Mouse (Mus musculus) limb, embryonic 13.5 days (tissue): ENCODE measurements around the gene F13a1. TPM values are rescaled to one million over a fixed set of nuclear protein-coding genes. Genes with fewer than 3 reads are reported as not detected.

Source experiments
- ATAC-seq: fragments of 200-750 bp; cut with Nextera tagmentation; 2 replicates; pipeline ENCODE4 v1.8.0; 2017; ENCODE audit warnings: low read depth, moderate number of reproducible peaks, moderate TSS enrichment; ENCODE audit not compliant: low FRiP score
- H3K27ac ChIP-seq: fragments of 300-500 bp; sonication (generic); 2 replicates; pipeline ENCODE4 v1.5.1; 2015; ENCODE audit warnings: inconsistent platforms, mild to moderate bottlenecking, moderate library complexity
- H3K27me3 ChIP-seq: fragments of 300-500 bp; sonication (generic); 2 replicates; pipeline ENCODE4 v1.6.1; 2015; ENCODE audit warnings: mild to moderate bottlenecking, inconsistent platforms
- H3K36me3 ChIP-seq: fragments of 300-500 bp; sonication (generic); 2 replicates; pipeline ENCODE4 v1.6.1; 2015; ENCODE audit warnings: inconsistent platforms, mild to moderate bottlenecking, moderate library complexity
- H3K4me1 ChIP-seq: fragments of 300-500 bp; sonication (generic); 2 replicates; pipeline ENCODE4 v1.6.1; 2015; ENCODE audit warnings: inconsistent platforms
- H3K4me2 ChIP-seq: fragments of 300-500 bp; sonication (generic); replicated peaks from 2 replicates; pipeline ENCODE4 v1.6.1; 2015; ENCODE audit warnings: inconsistent platforms, mild to moderate bottlenecking, moderate library complexity
- H3K4me3 ChIP-seq: fragments of 300-500 bp; sonication (generic); 2 replicates; pipeline ENCODE4 v1.5.1; 2015; ENCODE audit warnings: moderate library complexity, mild to moderate bottlenecking, inconsistent platforms
- H3K9ac ChIP-seq: fragments of 300-500 bp; sonication (generic); 2 replicates; pipeline ENCODE4 v1.6.1; 2015; ENCODE audit warnings: mild to moderate bottlenecking, inconsistent platforms
- H3K9me3 ChIP-seq: fragments of 300-500 bp; sonication (generic); 2 replicates; pipeline ENCODE4 v1.6.1; 2016; ENCODE audit warnings: inconsistent platforms
- WGBS: fragments of 180-500 bp; shearing (Covaris S2); methylation state at CpG from one replicate; pipeline ENCODE4 v1.1.7; 2015; 5-methylcytosine and 5-hydroxymethylcytosine counted together
- polyA plus RNA-seq: library from polyadenylated mRNA; unstranded; fragments of >200 nt; fragmentation: Nextera tagmentation; extraction: Ambion mirVana; gene quantifications from 2 replicates; pipeline ENCODE4 v1.2.1, GENCODE M21; 2015

F13a1 gene
- polyA plus RNA-seq: 10.3 and 10.4 TPM in 2 replicates

- 73% methylated on average over 3 of the region's 3 CpGs for WGBS
- no peak within 1 kb of the TSS for H3K27ac ChIP-seq
- ATAC-seq: no peak
Observed at GRCm38 (mm10) chr13:37050126-37050525, at the start of gene F13a1. TSS of gene F13a1 (minus strand) at chr13:37050244.

GRCm38 (mm10) chr13:37091620-37092019 lies 41.6 kb upstream of the F13a1 start:
- Histone ChIP-seq H3K9me3 (no peaks in the 10 kb centered on the region), H3K4me3 (no peak overlapping the region), H3K27me3 (no peaks in the 10 kb centered on the region), H3K4me1 (no peaks in the 10 kb centered on the region), H3K9ac (no peak overlapping the region), H3K36me3 (no peaks in the 10 kb centered on the region), H3K4me2 (no peak overlapping the region), H3K27ac (no peak overlapping the region)
- no peak for ATAC-seq
- 91% methylated on average over 1 of the region's 1 CpGs for WGBS

More at GRCm38 (mm10) chr13:37050126-37050525, at the start of gene F13a1:
- Histone ChIP-seq H3K36me3 (no peaks in the 10 kb centered on the region), H3K4me1 (0 out of 2 replicates have a peak, but pooled peaks cover 3% of the 10 kb centered on the region), H3K27me3 (no peaks in the 10 kb centered on the region), H3K4me2 (no peak within 1 kb of the TSS), H3K4me3 (no peak within 1 kb of the TSS), H3K9me3 (no peaks in the 10 kb centered on the region), H3K9ac (no peak within 1 kb of the TSS)

GRCm38 (mm10) chr13:37089104-37089503 lies 39.1 kb upstream of the F13a1 start:
- no peak overlapping the region for H3K4me3 ChIP-seq
- no peak for ATAC-seq
- no peak overlapping the region for H3K27ac ChIP-seq
- no peaks in the 10 kb centered on the region for H3K4me1 ChIP-seq
- 73% methylated on average over 6 of the region's 6 CpGs for WGBS
- no peaks in the 10 kb centered on the region for H3K9me3 ChIP-seq
- H3K36me3 ChIP-seq: no peaks in the 10 kb centered on the region
- no peaks in the 10 kb centered on the region for H3K27me3 ChIP-seq
- H3K4me2 ChIP-seq: no peak overlapping the region
- H3K9ac ChIP-seq: no peak overlapping the region

DNA sequence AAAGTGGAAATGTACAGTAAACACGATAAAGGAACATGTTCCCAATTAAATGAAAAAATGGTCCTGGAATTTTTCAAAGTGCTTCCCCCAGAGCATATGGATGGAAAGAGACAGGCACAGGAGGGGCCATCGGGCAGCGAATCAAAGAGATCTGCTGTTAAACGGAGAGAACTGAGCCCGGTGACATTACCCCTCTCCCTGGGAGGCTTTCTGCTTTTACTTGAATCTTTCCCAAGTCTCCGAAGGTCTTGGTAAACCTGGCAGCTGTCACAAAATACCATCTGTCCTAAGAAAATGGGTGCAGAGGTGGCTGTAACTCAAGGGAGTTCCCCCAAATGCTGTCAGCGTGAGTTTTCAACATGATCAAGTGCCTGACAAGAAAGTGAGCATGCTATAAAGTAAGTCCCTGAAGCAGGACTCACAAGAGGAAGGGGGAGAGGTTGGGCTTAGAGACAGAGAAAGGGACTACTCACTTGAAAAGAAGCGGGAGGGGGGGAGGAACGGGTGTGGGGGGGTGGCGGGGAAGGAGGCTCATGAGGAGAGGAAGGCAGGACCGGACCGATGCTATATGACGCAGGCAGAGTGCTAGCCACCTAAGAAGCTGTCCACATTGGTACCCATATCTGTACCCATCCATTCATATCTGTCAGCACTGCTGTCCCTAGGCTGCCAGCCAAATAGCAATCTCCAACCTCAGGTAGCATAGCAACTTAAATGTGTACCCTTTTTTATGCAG lies 31.6 kb upstream of the F13a1 start:
- H3K4me1 ChIP-seq: peaks cover 10% of the 10 kb centered on the region
- no peak overlapping the region for H3K4me3 ChIP-seq
- WGBS: 38% methylated on average over 13 of the region's 13 CpGs
- H3K36me3 ChIP-seq: no peaks in the 10 kb centered on the region
- H3K9ac ChIP-seq: no peak overlapping the region
- H3K27ac ChIP-seq: no peak overlapping the region
- H3K4me2 ChIP-seq: peak overlapping the region; percentile 12
- no peak for ATAC-seq
- no peaks in the 10 kb centered on the region for H3K27me3 ChIP-seq
- no peaks in the 10 kb centered on the region for H3K9me3 ChIP-seq

GRCm38 (mm10) chr13:37071390-37071789 lies 21.3 kb upstream of the F13a1 start:
- no peak overlapping the region for H3K4me2 ChIP-seq
- no peaks in the 10 kb centered on the region for H3K27me3 ChIP-seq
- no peaks in the 10 kb centered on the region for H3K36me3 ChIP-seq
- H3K9me3 ChIP-seq: no peaks in the 10 kb centered on the region
- H3K9ac ChIP-seq: no peak overlapping the region
- no peak overlapping the region for H3K27ac ChIP-seq
- 73% methylated on average over 3 of the region's 3 CpGs for whole genome bisulfite sequencing
- ATAC-seq: no peak
- no peaks in the 10 kb centered on the region for H3K4me1 ChIP-seq
- H3K4me3 ChIP-seq: no peak overlapping the region

DNA sequence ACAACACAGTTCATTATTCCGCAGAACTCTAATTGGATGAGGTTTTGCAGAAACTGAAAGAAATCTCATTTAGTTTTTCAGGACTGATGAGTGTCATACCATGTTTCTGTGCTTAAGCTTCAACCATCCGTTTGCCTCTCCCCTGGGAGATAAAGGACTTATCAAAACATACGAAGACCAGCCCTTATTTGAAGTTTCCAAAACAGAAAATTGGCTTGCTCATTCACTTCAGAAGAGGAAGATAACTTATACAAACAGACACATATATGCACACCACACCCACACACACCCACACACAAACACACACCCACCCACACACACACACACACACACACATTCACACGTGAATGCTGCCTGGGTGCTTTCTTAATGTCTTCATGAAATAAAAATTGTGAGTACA lies 20.8 kb upstream of the F13a1 start:
- Histone ChIP-seq H3K4me3 (no peak overlapping the region), H3K4me2 (no peak overlapping the region), H3K36me3 (no peaks in the 10 kb centered on the region), H3K9ac (no peak overlapping the region), H3K4me1 (no peaks in the 10 kb centered on the region), H3K27ac (no peak overlapping the region), H3K27me3 (no peaks in the 10 kb centered on the region), H3K9me3 (no peaks in the 10 kb centered on the region)
- ATAC-seq: no peak
- 80% methylated on average over 4 of the region's 4 CpGs for WGBS

DNA sequence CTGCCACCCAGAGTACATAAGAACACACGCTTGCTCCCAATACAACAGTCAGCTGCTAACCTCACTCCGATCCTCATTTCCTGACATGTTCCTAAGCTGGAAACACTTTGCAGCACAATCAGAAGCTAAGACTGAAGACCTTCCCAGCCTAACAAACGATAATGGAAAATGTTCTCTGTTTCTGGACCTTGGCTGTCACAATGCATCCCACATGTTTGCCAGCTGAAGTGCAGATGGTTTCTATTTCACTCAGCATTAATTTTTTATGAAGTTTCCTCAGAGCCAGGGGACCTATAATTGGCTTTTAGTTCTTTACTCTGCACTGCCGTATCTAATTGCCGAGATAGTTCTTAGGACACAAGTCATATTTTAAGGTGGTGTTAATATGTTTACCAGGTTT lies 10.8 kb upstream of the F13a1 start:
- no peak overlapping the region for H3K9ac ChIP-seq
- peak; percentile 67; the same call in 1 of the 2 replicates for ATAC-seq
- no peaks in the 10 kb centered on the region for H3K36me3 ChIP-seq
- no peaks in the 10 kb centered on the region for H3K9me3 ChIP-seq
- H3K27me3 ChIP-seq: no peaks in the 10 kb centered on the region
- peaks cover 20% of the 10 kb centered on the region for H3K4me1 ChIP-seq
- H3K27ac ChIP-seq: no peak overlapping the region
- H3K4me3 ChIP-seq: no peak overlapping the region
- H3K4me2 ChIP-seq: no peak overlapping the region
- WGBS: 10% methylated on average over 5 of the region's 5 CpGs

DNA sequence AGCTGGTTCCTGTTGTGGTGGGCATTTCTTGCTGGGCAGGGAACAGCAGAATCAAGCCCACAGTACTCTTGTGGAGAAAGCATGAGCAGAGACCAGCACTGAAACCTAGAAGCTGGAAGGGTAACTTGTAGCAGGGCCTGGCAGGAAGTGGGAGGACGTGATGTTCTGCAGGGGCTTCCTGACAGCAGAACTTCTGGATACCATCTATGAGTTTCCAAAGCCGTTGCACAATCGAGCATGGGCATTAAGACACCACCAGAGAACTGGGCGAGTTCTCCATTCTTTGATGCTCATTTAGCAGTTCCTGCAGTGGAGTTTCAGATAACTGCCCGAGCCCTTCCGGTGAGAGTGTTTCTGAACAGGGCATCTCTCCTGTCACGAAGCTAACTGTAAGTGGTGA lies 6.6 kb upstream of the F13a1 start:
- no peak overlapping the region for H3K4me3 ChIP-seq
- peaks cover 17% of the 10 kb centered on the region for H3K4me1 ChIP-seq
- H3K9ac ChIP-seq: no peak overlapping the region
- no peaks in the 10 kb centered on the region for H3K36me3 ChIP-seq
- no peaks in the 10 kb centered on the region for H3K9me3 ChIP-seq
- no peaks in the 10 kb centered on the region for H3K27me3 ChIP-seq
- no peak for ATAC-seq
- WGBS: 86% methylated on average over 7 of the region's 7 CpGs
- no peak overlapping the region for H3K4me2 ChIP-seq
- no peak overlapping the region for H3K27ac ChIP-seq

DNA sequence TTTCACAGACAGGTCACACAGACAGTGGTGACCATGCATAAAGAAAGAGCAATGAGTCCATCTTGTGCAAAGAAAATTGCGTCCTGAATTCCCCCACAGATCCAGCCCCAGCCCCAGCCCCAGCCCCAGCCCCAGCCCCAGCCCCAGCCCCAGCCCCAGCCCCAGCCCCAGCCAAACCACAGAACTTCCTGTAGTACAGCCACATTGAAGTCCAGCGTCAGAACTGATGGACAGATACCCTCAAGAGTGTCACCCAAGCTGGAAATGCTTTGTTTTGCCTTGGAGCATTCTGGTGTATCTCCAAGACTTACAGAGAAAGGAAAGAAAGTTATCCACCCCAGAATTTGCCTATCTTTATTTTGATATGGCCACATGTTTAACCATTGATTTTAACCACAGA lies 413 bp downstream of the F13a1 start:
- Histone ChIP-seq H3K36me3 (no peaks in the 10 kb centered on the region), H3K9ac (no peak overlapping the region), H3K27ac (no peak overlapping the region), H3K4me1 (0 out of 2 replicates have a peak, but pooled peaks cover 3% of the 10 kb centered on the region), H3K27me3 (no peaks in the 10 kb centered on the region), H3K9me3 (no peaks in the 10 kb centered on the region), H3K4me2 (no peak overlapping the region), H3K4me3 (no peak overlapping the region)
- WGBS: 69% methylated on average over 2 of the region's 2 CpGs
- ATAC-seq: no peak

DNA sequence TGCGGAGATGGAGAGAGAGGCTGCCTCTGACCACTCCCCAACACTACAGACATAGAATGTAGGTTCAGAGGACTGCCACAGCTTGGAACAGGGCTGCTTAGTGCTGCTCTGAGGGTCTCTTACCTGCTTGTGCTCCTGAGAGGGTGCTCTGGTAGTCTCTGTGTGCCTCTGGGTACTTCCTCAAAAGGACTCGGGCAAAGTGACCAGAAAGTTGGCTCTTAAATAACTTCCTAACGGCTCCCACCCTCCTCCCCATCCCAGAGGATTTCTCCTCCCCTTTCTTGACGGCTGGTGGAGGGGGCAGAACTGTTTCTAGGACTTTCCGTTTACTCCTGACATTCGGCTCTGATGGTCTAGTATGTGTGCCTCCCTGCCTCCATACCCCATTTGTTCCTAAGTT lies 1.0 kb downstream of the F13a1 start:
- Histone ChIP-seq H3K9me3 (0 out of 2 replicates have a peak, but pooled peaks cover 1% of the 10 kb centered on the region), H3K36me3 (no peaks in the 10 kb centered on the region), H3K4me2 (no peak overlapping the region), H3K4me1 (0 out of 2 replicates have a peak, but pooled peaks cover 3% of the 10 kb centered on the region), H3K9ac (no peak overlapping the region), H3K27me3 (no peaks in the 10 kb centered on the region), H3K27ac (no peak overlapping the region), H3K4me3 (no peak overlapping the region)
- no peak for ATAC-seq
- 52% methylated on average over 6 of the region's 6 CpGs for WGBS

GRCm38 (mm10) chr13:37045005-37045404 lies 5.0 kb downstream of the F13a1 start:
- Histone ChIP-seq H3K4me3 (no peak overlapping the region), H3K36me3 (no peaks in the 10 kb centered on the region), H3K27ac (no peak overlapping the region), H3K4me1 (no peaks in the 10 kb centered on the region), H3K27me3 (no peaks in the 10 kb centered on the region), H3K9ac (no peak overlapping the region), H3K4me2 (no peak overlapping the region), H3K9me3 (0 out of 2 replicates have a peak, but pooled peaks cover 4% of the 10 kb centered on the region)
- 86% methylated on average over 3 of the region's 3 CpGs for WGBS
- ATAC-seq: no peak

- H3K4me2 ChIP-seq: no peak overlapping the region
- no peak overlapping the region for H3K27ac ChIP-seq
- no peaks in the 10 kb centered on the region for H3K4me1 ChIP-seq
- no peak for ATAC-seq
- H3K4me3 ChIP-seq: no peak overlapping the region
- no peak overlapping the region for H3K9ac ChIP-seq
- 63% methylated on average over 3 of the region's 3 CpGs for WGBS
- H3K27me3 ChIP-seq: no peaks in the 10 kb centered on the region
- H3K36me3 ChIP-seq: no peaks in the 10 kb centered on the region
- no peaks in the 10 kb centered on the region for H3K9me3 ChIP-seq
Observed at GRCm38 (mm10) chr13:37034745-37035144, 15.3 kb downstream of the F13a1 start.
